Mouse (Mus musculus): ENCODE measurements around the gene Rab3il1. TPM values are rescaled to one million over a fixed set of nuclear protein-coding genes. Genes with fewer than 3 reads are reported as not detected.

Rab3il1 gene
- total and polyA plus RNA-seq, 3 experiments: 1.0 to 1.4 TPM; not detected in 1

DNA sequence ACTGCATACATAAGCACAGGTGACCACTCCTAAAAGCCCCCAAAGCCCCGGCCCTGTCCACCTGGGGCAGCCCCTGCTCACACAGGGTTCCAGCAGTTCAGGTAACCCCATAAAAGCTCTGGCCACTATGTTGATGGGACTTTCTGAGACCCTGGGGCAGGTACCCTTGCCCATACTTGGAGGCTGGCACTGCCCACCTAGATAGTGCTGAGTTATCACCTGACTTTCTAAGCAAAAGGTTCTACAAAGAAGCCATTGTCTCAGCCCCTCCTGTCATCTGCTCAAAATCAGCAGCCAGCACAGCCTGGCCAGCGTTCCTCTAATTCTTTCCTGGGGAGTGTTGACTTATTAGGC, 3.4 kb upstream of the Rab3il1 start:
- Histone ChIP-seq H3K9me3 (replicated peaks; ENCODE audit: insufficient read depth, low read length) (no peaks in the 10 kb centered on the region), H3K27ac (ENCODE audit: control insufficient read depth, low read depth, low read length) (no peak overlapping the region), H3K27me3 (ENCODE audit: control insufficient read depth in 1 of 2, insufficient read depth in 2 of 2, low read length in 2 of 2) (no peaks in the 10 kb centered on the region), H3K36me3 (ENCODE audit: control insufficient read depth in 1 of 2, insufficient read depth in 2 of 2, low read length in 2 of 2) (no peaks in the 10 kb centered on the region), H3K79me2 (ENCODE audit: control insufficient read depth, insufficient read depth, low read length, poor library complexity) (no peaks in the 10 kb centered on the region), H3K4me1 (ENCODE audit: control insufficient read depth in 1 of 2, insufficient read depth in 2 of 2, low read length in 2 of 2) (no peaks in the 10 kb centered on the region), H3K4me3 (ENCODE audit: control insufficient read depth in 1 of 2, insufficient read depth in 1 of 2, low read depth in 2 of 2, low read length in 2 of 2) (no peak overlapping the region), H3K9ac (ENCODE audit: control insufficient read depth, low read depth, low read length, poor library complexity, severe bottlenecking) (no peak overlapping the region)
- DNase-seq (ENCODE audit: low read depth, low spot score): no peak
- TF ChIP-seq USF2 (IDR thresholded peaks at IDR 0.05; ENCODE audit: borderline replicate concordance in 1 of 2, insufficient read depth in 1 of 2, low read depth in 1 of 2, low read length in 2 of 2) (no peak), ETS1 (IDR thresholded peaks at IDR 0.05; ENCODE audit: low read depth, low read length) (no peak), JUND (IDR thresholded peaks at IDR 0.05; ENCODE audit: low read depth, low read length) (no peak), GABPA (IDR thresholded peaks at IDR 0.05; ENCODE audit: low read depth, low read length) (no peak), ZMIZ1 (IDR thresholded peaks at IDR 0.05; ENCODE audit: low read depth, low read length) (no peak), BHLHE40 (IDR thresholded peaks at IDR 0.05; ENCODE audit: borderline replicate concordance, low read depth, low read length) (no peak), NRF1 (IDR thresholded peaks at IDR 0.05; ENCODE audit: insufficient read depth, low read depth, low read length, poor library complexity, severe bottlenecking) (no peak), MAZ (IDR thresholded peaks at IDR 0.05; ENCODE audit: low read depth, low read length) (no peak), CHD1 (IDR thresholded peaks at IDR 0.05; ENCODE audit: low read depth, low read length) (no peak), POLR2A (IDR thresholded peaks at IDR 0.05; ENCODE audit: control insufficient read depth in 1 of 2, insufficient read depth in 1 of 2, low read depth in 1 of 2, low read length in 2 of 2, poor library complexity in 1 of 2) (no peak), ELF1 (IDR thresholded peaks at IDR 0.05; ENCODE audit: low read depth, low read length) (no peak), MYB (IDR thresholded peaks at IDR 0.05; ENCODE audit: low read depth, low read length) (no peak), USF1 (IDR thresholded peaks at IDR 0.05; ENCODE audit: low read depth, low read length) (no peak), TBP (IDR thresholded peaks at IDR 0.05; ENCODE audit: low read depth, low read length) (no peak), UBTF (IDR thresholded peaks at IDR 0.05; ENCODE audit: borderline replicate concordance, insufficient read depth, low read depth, low read length) (no peak), ZKSCAN1 (IDR thresholded peaks at IDR 0.05; ENCODE audit: low read depth, low read length) (no peak)

DNA sequence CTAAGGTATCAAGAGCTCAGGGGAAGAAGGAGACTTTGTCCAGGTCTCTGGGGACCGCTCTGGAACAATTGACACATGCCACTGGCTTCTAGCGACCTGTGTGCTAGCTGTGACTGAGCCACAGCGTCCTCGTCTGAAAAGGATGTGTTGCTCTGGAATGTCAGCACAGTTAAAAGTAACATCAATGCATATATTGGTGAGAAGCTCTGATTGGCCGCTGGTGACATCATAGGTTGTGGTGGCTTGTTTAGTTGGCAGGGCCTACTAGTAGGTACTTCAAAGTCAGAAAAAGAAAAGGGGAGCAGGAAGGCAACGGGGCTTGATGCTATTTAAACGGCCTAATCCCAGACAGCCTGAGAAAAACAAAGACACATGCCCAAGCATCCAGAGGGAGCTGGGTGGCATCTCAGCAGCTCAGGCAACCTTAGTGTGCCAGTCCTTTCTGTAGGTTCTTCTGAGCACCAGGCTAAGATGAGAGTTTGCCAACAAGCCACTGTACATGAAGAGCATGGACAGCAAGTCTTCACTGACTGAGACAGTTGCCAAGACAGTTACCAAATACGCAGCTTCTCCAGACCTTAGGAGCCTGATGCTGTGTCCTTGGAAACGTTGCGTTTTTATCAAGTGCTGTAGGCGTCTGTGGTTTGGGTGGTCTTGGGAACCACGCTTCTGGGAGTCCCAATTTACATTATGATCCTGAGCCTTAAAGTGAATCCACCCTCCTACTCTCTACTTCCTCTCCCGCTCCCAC, 2.6 kb upstream of the Rab3il1 start:
- Histone ChIP-seq H3K4me3 (ENCODE audit: control insufficient read depth in 1 of 2, insufficient read depth in 1 of 2, low read depth in 2 of 2, low read length in 2 of 2) (no peak overlapping the region), H3K4me1 (ENCODE audit: control insufficient read depth in 1 of 2, insufficient read depth in 2 of 2, low read length in 2 of 2) (no peaks in the 10 kb centered on the region), H3K9ac (ENCODE audit: control insufficient read depth, low read depth, low read length, poor library complexity, severe bottlenecking) (no peak overlapping the region), H3K36me3 (ENCODE audit: control insufficient read depth in 1 of 2, insufficient read depth in 2 of 2, low read length in 2 of 2) (no peaks in the 10 kb centered on the region), H3K27ac (ENCODE audit: control insufficient read depth, low read depth, low read length) (no peak overlapping the region), H3K79me2 (ENCODE audit: control insufficient read depth, insufficient read depth, low read length, poor library complexity) (no peaks in the 10 kb centered on the region), H3K9me3 (replicated peaks; ENCODE audit: insufficient read depth, low read length) (no peaks in the 10 kb centered on the region), H3K27me3 (ENCODE audit: control insufficient read depth in 1 of 2, insufficient read depth in 2 of 2, low read length in 2 of 2) (no peaks in the 10 kb centered on the region; a peak in 1 of 4 replicates)
- TF ChIP-seq KAT2A (conservative IDR thresholded peaks at IDR 0.05; ENCODE audit: low read depth, low read length) (no peak), E2F4 (IDR thresholded peaks at IDR 0.05; ENCODE audit: borderline replicate concordance, low read depth, low read length) (no peak), NRF1 (IDR thresholded peaks at IDR 0.05; ENCODE audit: insufficient read depth, low read depth, low read length, poor library complexity, severe bottlenecking) (no peak), EP300 (IDR thresholded peaks at IDR 0.05; ENCODE audit: low read depth in 1 of 2, low read length in 2 of 2) (no peak)
- no peak for DNase-seq (ENCODE audit: low read depth, low spot score)

Measured in MEL (cell line).